Mouse (Mus musculus) adrenal gland, postnatal 10 days (tissue): ENCODE measurements around the gene Trim28. TPM values are rescaled to one million over a fixed set of nuclear protein-coding genes. Genes with fewer than 3 reads are reported as not detected.
"Not testable (repeated sequence)": the region's sequence is repeated elsewhere in the genome, so short reads cannot be mapped to it uniquely, and the experiment has no call there.

ENCODE experiments used
- DNase-seq: peaks from one replicate; pipeline ENCODE4 v3.0.0; 2021; ENCODE audit warnings: mixed read lengths
- total RNA-seq, 2 experiments: library from RNA; stranded (reverse); gene quantifications; 2 replicates each; pipeline ENCODE4 v1.2.3; 2021

Trim28 gene
- total RNA-seq, 2 experiments from 2014 or later = 218 to 247 TPM

GRCm38 (mm10) chr7:13063399-13063798, 64.5 kb downstream of the Trim28 start:
- DNase-seq = not testable (repeated sequence)

GRCm38 (mm10) chr7:13072293-13072692, 73.4 kb downstream of the Trim28 start:
- DNase-seq = no peak

Other genes with a start within 250 kb of the Trim28 start
- gene Zscan18, start 195.5 kb upstream of the Trim28 start, total RNA-seq = 1 to 10 TPM; 2.5 to 5.0 TPM
- 10 to 100 TPM in 1 of 2 experiments, 1 to 10 TPM in 1; 7.8 to 14.0 TPM for gene Zfp329, start 180.3 kb upstream of the Trim28 start, total RNA-seq
- gene Zfp110, start 164.4 kb upstream of the Trim28 start, total RNA-seq = 10 to 100 TPM; 22.4 to 25.6 TPM
- gene Zfp128, start 117.9 kb upstream of the Trim28 start, total RNA-seq = 1 to 10 TPM; 3.4 to 4.2 TPM
- gene Zscan22, start 101.3 kb upstream of the Trim28 start, total RNA-seq = 10 to 100 TPM in 1 of 2 experiments, 1 to 10 TPM in 1; 9.7 to 10.2 TPM
- gene Rps5, start 76.8 kb upstream of the Trim28 start, total RNA-seq = 1,000 to 10,000 TPM; 1,018 to 1,027 TPM
- under 1 TPM; 0.36 to 0.54 TPM for gene Rnf225, start 71.7 kb upstream of the Trim28 start, total RNA-seq
- 10 to 100 TPM in 1 of 2 experiments, 1 to 10 TPM in 1; 7.3 to 10.6 TPM for gene Zfp324, start 33.3 kb upstream of the Trim28 start, total RNA-seq
- 1 to 10 TPM; 5.4 to 5.9 TPM for gene Zfp446, start 21.3 kb upstream of the Trim28 start, total RNA-seq
- gene Slc27a5, start 922 bp upstream of the Trim28 start, total RNA-seq = 10 to 100 TPM; 24.2 to 50.8 TPM
- gene Zbtb45, start 10.9 kb downstream of the Trim28 start, total RNA-seq = 10 to 100 TPM; 11.3 to 13.6 TPM
- gene Chmp2a, start 35.7 kb downstream of the Trim28 start, total RNA-seq = 100 to 1,000 TPM; 165 to 169 TPM
- gene Ube2m, start 39.2 kb downstream of the Trim28 start, total RNA-seq = 100 to 1,000 TPM; 175 to 186 TPM
- 1 to 10 TPM; 2.1 to 4.9 TPM for gene Mzf1, start 55.6 kb downstream of the Trim28 start, total RNA-seq
- gene Vmn1r85, start 96.1 kb downstream of the Trim28 start, total RNA-seq = not detected
- not detected for gene Vmn1r86, start 120.8 kb downstream of the Trim28 start, total RNA-seq
- not detected for gene Vmn1r87, start 141.0 kb downstream of the Trim28 start, total RNA-seq
- under 1 TPM; 0.09 TPM for gene Vmn1r88, start 160.5 kb downstream of the Trim28 start, total RNA-seq
- not detected for gene Vmn1r89, start 213.9 kb downstream of the Trim28 start, total RNA-seq